Mouse (Mus musculus): ENCODE measurements around the gene Invs. TPM values are rescaled to one million over a fixed set of nuclear protein-coding genes. Genes with fewer than 3 reads are reported as not detected.

Invs gene
- total and polyA plus RNA-seq, 3 experiments = 5.1 to 6.9 (median 5.7) TPM

- no peak overlapping the region for H3K27ac ChIP-seq (ENCODE audit: insufficient read depth, low read depth)
- H3K4me1 ChIP-seq (ENCODE audit: control insufficient read depth in 1 of 2, insufficient read depth in 2 of 2) = no peaks in the 10 kb centered on the region
- H3K79me2 ChIP-seq (replicated peaks; ENCODE audit: control insufficient read depth, extremely low read depth, insufficient read depth, poor library complexity, severe bottlenecking) = no peaks in the 10 kb centered on the region
- peaks cover 22 to 45% of the 10 kb centered on the region in 2 experiments for H3K36me3 ChIP-seq (replicated peaks in 1 of 2; ENCODE audit: control insufficient read depth in 1 of 2, insufficient read depth in 1 of 2, low read length in 1 of 2)
- H3K4me3 ChIP-seq (replicated peaks in 1 of 3; ENCODE audit: low read depth in 2 of 3, low read length in 2 of 3, poor library complexity in 1 of 3) = no peak overlapping the region
- dilution Hi-C loops (cut with MboI; ENCODE audit: extremely low pct_ligation_motif_present, extremely low pct_unique_long_range_greater_than_20kb, low sequenced_read_pairs) (no loop called here), in situ Hi-C loops (cut with MboI; ENCODE audit: low pct_ligation_motif_present, low pct_unique_long_range_greater_than_20kb, low sequenced_read_pairs) (loop anchor here (25.0 kb wide), 2 partner anchors 604 to 979 kb away; no protein-coding TSS in a partner anchor)
- H3K27me3 ChIP-seq (replicated peaks) = no peaks in the 10 kb centered on the region
- TF ChIP-seq E2F4 (IDR thresholded peaks at IDR 0.05; ENCODE audit: insufficient replicate concordance, low read depth, low read length) = no peak
- TF ChIP-seq ZNF384 (IDR thresholded peaks at IDR 0.05; ENCODE audit: low read depth, low read length) = no peak
- TF ChIP-seq CHD1 (IDR thresholded peaks at IDR 0.05; ENCODE audit: low read depth, low read length) = no peak
- TF ChIP-seq SIN3A (IDR thresholded peaks at IDR 0.05; ENCODE audit: low read length) = no peak
- TF ChIP-seq CHD2 (IDR thresholded peaks at IDR 0.05; ENCODE audit: low read length) = no peak
- TF ChIP-seq EP300 (IDR thresholded peaks at IDR 0.05; ENCODE audit: low read length) = no peak
- TF ChIP-seq KAT2A (IDR thresholded peaks at IDR 0.05; ENCODE audit: insufficient replicate concordance, low read length) = no peak
- no peak for TF ChIP-seq IRF4 (IDR thresholded peaks at IDR 0.05; ENCODE audit: low read depth, low read length)
- TF ChIP-seq ETS1 (conservative IDR thresholded peaks at IDR 0.05; ENCODE audit: low read depth, low read length) = no peak
- TF ChIP-seq USF2 (conservative IDR thresholded peaks at IDR 0.05; ENCODE audit: low read depth, low read length) = no peak
- no peak for TF ChIP-seq BHLHE40 (IDR thresholded peaks at IDR 0.05; ENCODE audit: low read depth, low read length)
- no peak for TF ChIP-seq RAD21 (IDR thresholded peaks at IDR 0.05; ENCODE audit: low read depth, low read length)
- TF ChIP-seq TCF12 (IDR thresholded peaks at IDR 0.05; ENCODE audit: low read depth, low read length) = no peak
- TF ChIP-seq SMC3 (IDR thresholded peaks at IDR 0.05; ENCODE audit: low read depth, low read length) = no peak
- TF ChIP-seq UBTF (IDR thresholded peaks at IDR 0.05; ENCODE audit: low read depth, low read length) = no peak
- no peak for TF ChIP-seq MYC (IDR thresholded peaks at IDR 0.05; ENCODE audit: low read depth, low read length)
- no peak for TF ChIP-seq MEF2A (IDR thresholded peaks at IDR 0.05; ENCODE audit: borderline replicate concordance, low read depth, low read length)
- no peak for TF ChIP-seq HCFC1 (IDR thresholded peaks at IDR 0.05; ENCODE audit: low read depth, low read length)
- no peak overlapping the region for H3K4me2 ChIP-seq (ENCODE audit: insufficient read depth, low read depth, poor library complexity, severe bottlenecking)
- H3K9me3 ChIP-seq (replicated peaks; ENCODE audit: low read length) = no peaks in the 10 kb centered on the region
- H3K9ac ChIP-seq (ENCODE audit: insufficient read depth, low read depth) = no peak overlapping the region
- DNase-seq (ENCODE audit: extremely low read depth) = no peak
Measured at GRCm38 (mm10) chr4:48415838-48416335, 136.3 kb downstream of the Invs start.

- no peak overlapping the region for H3K27ac ChIP-seq (ENCODE audit: insufficient read depth, low read depth)
- H3K4me2 ChIP-seq (ENCODE audit: insufficient read depth, low read depth, poor library complexity, severe bottlenecking) = no peak overlapping the region
- no peaks in the 10 kb centered on the region for H3K9me3 ChIP-seq (replicated peaks; ENCODE audit: low read length)
- dilution Hi-C loops (cut with MboI; ENCODE audit: extremely low pct_ligation_motif_present, extremely low pct_unique_long_range_greater_than_20kb, low sequenced_read_pairs) = no loop called here
- in situ Hi-C loops (cut with MboI; ENCODE audit: low pct_ligation_motif_present, low pct_unique_long_range_greater_than_20kb, low sequenced_read_pairs) = loop anchor here (25.0 kb wide), 2 partner anchors 607 to 982 kb away; no protein-coding TSS in a partner anchor
- no peak overlapping the region for H3K9ac ChIP-seq (ENCODE audit: insufficient read depth, low read depth)
- no peak overlapping the region for H3K4me3 ChIP-seq (replicated peaks in 1 of 3; ENCODE audit: low read depth in 2 of 3, low read length in 2 of 3, poor library complexity in 1 of 3)
- no peak for DNase-seq (ENCODE audit: extremely low read depth)
- no peaks in the 10 kb centered on the region for H3K79me2 ChIP-seq (replicated peaks; ENCODE audit: control insufficient read depth, extremely low read depth, insufficient read depth, poor library complexity, severe bottlenecking)
- TF ChIP-seq HCFC1 (IDR thresholded peaks at IDR 0.05; ENCODE audit: low read depth, low read length) (no peak), JUN (IDR thresholded peaks at IDR 0.05; ENCODE audit: insufficient read depth, low read depth, low read length) (no peak), GABPA (IDR thresholded peaks at IDR 0.05; ENCODE audit: insufficient replicate concordance, low read depth, low read length) (no peak), EP300 (IDR thresholded peaks at IDR 0.05; ENCODE audit: low read length) (no peak), MAZ (IDR thresholded peaks at IDR 0.05; ENCODE audit: low read depth, low read length) (no peak), MAFK (IDR thresholded peaks at IDR 0.05; ENCODE audit: insufficient replicate concordance, low read length) (no peak), KAT2A (IDR thresholded peaks at IDR 0.05; ENCODE audit: insufficient replicate concordance, low read length) (no peak), ZNF384 (IDR thresholded peaks at IDR 0.05; ENCODE audit: low read depth, low read length) (no peak), IRF4 (IDR thresholded peaks at IDR 0.05; ENCODE audit: low read depth, low read length) (no peak), ZC3H11A (IDR thresholded peaks at IDR 0.05; ENCODE audit: low read depth, low read length) (no peak), CHD1 (IDR thresholded peaks at IDR 0.05; ENCODE audit: low read depth, low read length) (no peak), BHLHE40 (IDR thresholded peaks at IDR 0.05; ENCODE audit: low read depth, low read length) (no peak), ELF1 (IDR thresholded peaks at IDR 0.05; ENCODE audit: low read depth, low read length) (no peak), USF2 (conservative IDR thresholded peaks at IDR 0.05; ENCODE audit: low read depth, low read length) (no peak), ETS1 (conservative IDR thresholded peaks at IDR 0.05; ENCODE audit: low read depth, low read length) (no peak), ZKSCAN1 (IDR thresholded peaks at IDR 0.05; ENCODE audit: borderline replicate concordance, low read depth, low read length) (no peak), RAD21 (IDR thresholded peaks at IDR 0.05; ENCODE audit: low read depth, low read length) (no peak)
- H3K27me3 ChIP-seq (replicated peaks) = no peaks in the 10 kb centered on the region
- H3K4me1 ChIP-seq (ENCODE audit: control insufficient read depth in 1 of 2, insufficient read depth in 2 of 2) = no peaks in the 10 kb centered on the region
- peaks cover 46 to 67% of the 10 kb centered on the region in 2 experiments for H3K36me3 ChIP-seq (replicated peaks in 1 of 2; ENCODE audit: control insufficient read depth in 1 of 2, insufficient read depth in 1 of 2, low read length in 1 of 2)
Measured at GRCm38 (mm10) chr4:48418831-48419468, 139.4 kb downstream of the Invs start.

All from CH12.LX (cell line).